Mouse (Mus musculus) ES-Bruce4 (cell line): ENCODE measurements at regions not wholly inside any gene's neighbourhood (a gene's known extent, or its start where the extent isn't known, plus 50 kb on each side); places are given as distances from the start of the nearest gene placed in this dataset.

Experiments
- H3K27ac ChIP-seq: 2 replicates; pipeline ENCODE4 v1.5.1; 2012; ENCODE audit warnings: low read length, inconsistent platforms; ENCODE audit not compliant: insufficient read depth
- H3K27me3 ChIP-seq: 2 replicates; pipeline ENCODE4 v1.6.1; 2012; ENCODE audit warnings: mild to moderate bottlenecking, low read length, inconsistent platforms; ENCODE audit not compliant: control insufficient read depth, poor library complexity, insufficient read depth, severe bottlenecking
- H3K36me3 ChIP-seq: 2 replicates; pipeline ENCODE4 v1.6.1; 2012; ENCODE audit warnings: inconsistent platforms, mild to moderate bottlenecking, low read length, moderate library complexity; ENCODE audit not compliant: control insufficient read depth, poor library complexity, insufficient read depth, severe bottlenecking
- H3K4me1 ChIP-seq: one replicate; pipeline ENCODE4 v1.8.1; 2011; ENCODE audit warnings: low read length; ENCODE audit not compliant: control insufficient read depth, insufficient read depth
- H3K4me3 ChIP-seq: 2 replicates; pipeline ENCODE4 v1.5.1; 2011; ENCODE audit warnings: low read depth, mild to moderate bottlenecking, low read length
- H3K9ac ChIP-seq: 2 replicates; pipeline ENCODE4 v1.6.1; 2012; ENCODE audit warnings: low read depth, mild to moderate bottlenecking, inconsistent platforms; ENCODE audit not compliant: poor library complexity, severe bottlenecking
- H3K9me3 ChIP-seq: replicated peaks from 2 replicates; pipeline ENCODE4 v1.6.1; 2012; ENCODE audit warnings: mild to moderate bottlenecking, low read length, inconsistent platforms; ENCODE audit not compliant: control insufficient read depth, poor library complexity, insufficient read depth, severe bottlenecking
- CTCF ChIP-seq: IDR thresholded peaks from one replicate; pipeline ENCODE4 v1.8.1; 2011; ENCODE audit warnings: low read depth, low read length
- EP300 ChIP-seq: IDR thresholded peaks from 2 replicates; pipeline ENCODE4 v1.6.1; 2011; ENCODE audit warnings: low read depth, low read length; ENCODE audit not compliant: insufficient read depth
- POLR2A ChIP-seq: IDR thresholded peaks from one replicate; pipeline ENCODE4 v1.8.1; 2011; ENCODE audit warnings: low read length; ENCODE audit not compliant: insufficient read depth

GRCm38 (mm10) chr3:99030636-99031035 lies 110.2 kb upstream of the Wars2 start:
- no peak overlapping the region for H3K9ac ChIP-seq
- H3K27me3 ChIP-seq: no peaks in the 10 kb centered on the region
- TF ChIP-seq EP300 (no peak), POLR2A (no peak), CTCF (no peak)
- no peaks in the 10 kb centered on the region for H3K36me3 ChIP-seq
- no peaks in the 10 kb centered on the region for H3K9me3 ChIP-seq
- H3K4me3 ChIP-seq: no peak overlapping the region
- no peak overlapping the region for H3K27ac ChIP-seq
- H3K4me1 ChIP-seq: no peaks in the 10 kb centered on the region

DNA sequence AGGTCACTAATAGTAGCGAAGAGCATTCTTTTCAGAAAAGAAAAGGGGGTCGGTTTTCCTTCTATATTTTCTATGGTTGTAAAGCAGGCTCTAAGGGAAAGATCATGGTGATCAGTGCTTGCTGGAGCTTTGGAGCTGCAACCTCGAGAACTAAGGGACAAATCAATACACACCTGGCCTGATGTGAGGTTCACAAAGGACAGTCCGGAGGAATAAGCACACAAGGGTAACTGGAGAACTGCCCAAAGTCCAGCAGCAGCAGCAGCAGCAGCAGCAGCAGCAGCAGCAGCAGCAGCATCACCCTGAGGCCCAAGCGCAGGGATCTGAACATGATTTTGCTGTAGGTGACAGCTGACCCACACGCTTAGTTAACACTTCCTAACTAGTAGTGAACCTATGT lies 94.7 kb upstream of the Wars2 start:
- H3K9me3 ChIP-seq: no peaks in the 10 kb centered on the region
- no peak overlapping the region for H3K9ac ChIP-seq
- no peaks in the 10 kb centered on the region for H3K4me1 ChIP-seq
- H3K27me3 ChIP-seq: no peaks in the 10 kb centered on the region
- H3K4me3 ChIP-seq: no peak overlapping the region
- no peaks in the 10 kb centered on the region for H3K36me3 ChIP-seq
- TF ChIP-seq EP300 (no peak), CTCF (no peak), POLR2A (no peak)
- H3K27ac ChIP-seq: no peak overlapping the region

- TF ChIP-seq CTCF: no peak
- no peak for TF ChIP-seq EP300
- no peak for TF ChIP-seq POLR2A
- Histone ChIP-seq H3K4me3 (no peak overlapping the region), H3K27ac (no peak overlapping the region), H3K9me3 (no peaks in the 10 kb centered on the region), H3K4me1 (no peaks in the 10 kb centered on the region), H3K9ac (no peak overlapping the region), H3K36me3 (no peaks in the 10 kb centered on the region), H3K27me3 (no peaks in the 10 kb centered on the region)
Measured at GRCm38 (mm10) chr3:99047156-99047555, 93.7 kb upstream of the Wars2 start.

DNA sequence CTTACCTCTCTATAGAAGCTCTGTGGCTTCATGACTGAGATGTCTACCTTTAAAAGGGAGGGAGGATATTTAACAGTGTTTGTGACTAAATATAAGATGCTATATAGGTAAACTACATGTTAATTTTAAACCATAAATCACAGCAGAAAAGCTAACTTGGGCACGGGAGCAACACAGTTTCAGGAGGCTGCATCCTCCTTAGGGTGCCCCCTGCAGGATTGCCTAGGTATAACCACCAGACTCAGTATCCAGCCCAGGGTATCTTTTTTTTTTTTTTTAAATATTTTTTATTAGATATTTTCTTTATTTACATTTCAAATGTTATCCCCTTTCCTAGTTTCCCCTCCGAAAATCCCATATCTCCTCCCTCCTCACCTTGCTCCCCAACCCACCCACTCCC lies 91.6 kb upstream of the Wars2 start:
- Histone ChIP-seq H3K4me3 (no peak overlapping the region), H3K4me1 (no peaks in the 10 kb centered on the region), H3K27ac (no peak overlapping the region), H3K9me3 (no peaks in the 10 kb centered on the region), H3K9ac (no peak overlapping the region), H3K36me3 (no peaks in the 10 kb centered on the region), H3K27me3 (no peaks in the 10 kb centered on the region)
- no peak for TF ChIP-seq EP300
- TF ChIP-seq CTCF: peak; percentile 33

- Histone ChIP-seq H3K9me3 (no peaks in the 10 kb centered on the region), H3K9ac (no peak overlapping the region)
Measured at GRCm38 (mm10) chr3:99052176-99052575, 88.7 kb upstream of the Wars2 start.

GRCm38 (mm10) chr3:99067168-99067567 lies 73.7 kb upstream of the Wars2 start:
- no peaks in the 10 kb centered on the region for H3K36me3 ChIP-seq
- TF ChIP-seq EP300 (no peak), CTCF (no peak), POLR2A (no peak)
- peaks cover 2% of the 10 kb centered on the region; the same call in 1 of the 2 replicates for H3K9me3 ChIP-seq
- no peak overlapping the region for H3K4me3 ChIP-seq
- H3K4me1 ChIP-seq: no peaks in the 10 kb centered on the region
- H3K27me3 ChIP-seq: no peaks in the 10 kb centered on the region
- H3K27ac ChIP-seq: no peak overlapping the region
- H3K9ac ChIP-seq: no peak overlapping the region

More at GRCm38 (mm10) chr3:99052176-99052575, 88.7 kb upstream of the Wars2 start:
- Histone ChIP-seq H3K27me3 (no peaks in the 10 kb centered on the region), H3K36me3 (no peaks in the 10 kb centered on the region), H3K27ac (no peak overlapping the region), H3K4me3 (no peak overlapping the region), H3K4me1 (no peaks in the 10 kb centered on the region)
- TF ChIP-seq CTCF (no peak), POLR2A (no peak), EP300 (no peak)
